Mouse (Mus musculus): Measurements from ENCODE around the gene Oxnad1. TPM values are rescaled to one million over a fixed set of nuclear protein-coding genes. Genes with fewer than 3 reads are reported as not detected.

Gene Oxnad1
- total and polyA plus RNA-seq, 3 experiments: 13.0 to 53.5 (median 28.3) TPM

DNA sequence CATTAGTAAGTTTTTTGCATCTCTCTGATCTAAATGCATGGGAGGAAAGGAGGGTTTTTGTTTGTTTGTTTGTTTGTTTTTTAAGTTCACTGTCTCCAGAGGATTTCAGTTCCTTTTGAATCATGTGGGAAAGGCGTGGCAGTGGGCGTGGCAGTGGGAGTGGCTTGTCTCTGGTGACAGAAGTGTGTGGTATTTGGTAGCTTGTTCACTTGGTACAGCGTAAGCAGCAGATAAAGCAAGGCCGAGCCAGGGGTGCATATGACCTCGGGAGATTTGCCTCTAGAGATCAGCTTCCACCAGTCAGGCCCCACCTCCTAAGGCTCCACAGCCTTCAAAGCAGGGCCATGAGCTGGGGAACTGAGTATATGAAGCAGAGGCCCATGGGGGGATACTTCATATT lies 31.3 kb upstream of the Oxnad1 start:
- Histone ChIP-seq H3K36me3 (replicated peaks) (no peaks in the 10 kb centered on the region), H3K9me3 (replicated peaks) (no peaks in the 10 kb centered on the region), H3K4me3 (ENCODE audit: low read depth, low read length) (no peak overlapping the region), H3K27me3 (ENCODE audit: insufficient read depth, low read length) (peaks cover 28% of the 10 kb centered on the region), H3K4me1 (ENCODE audit: insufficient read depth, low read depth, low read length) (no peaks in the 10 kb centered on the region; the same call in 1 of the 2 replicates)
- DNase-seq (ENCODE audit: low spot score) (no peak), ATAC-seq (ENCODE audit: extremely low read depth, insufficient number of reproducible peaks, low FRiP score, poor library complexity, severe bottlenecking) (no peak)
- TF ChIP-seq POLR2AphosphoS5 (IDR thresholded peaks at IDR 0.05; ENCODE audit: insufficient replicate concordance, low read depth, low read length) (no peak), TAL1 (conservative IDR thresholded peaks at IDR 0.05; ENCODE audit: low read depth, low read length) (no peak), GATA1 (IDR thresholded peaks at IDR 0.05; ENCODE audit: borderline replicate concordance, low read length) (no peak), CTCF (IDR thresholded peaks at IDR 0.05; ENCODE audit: low read depth, low read length) (no peak), GATA2 (IDR thresholded peaks at IDR 0.05; ENCODE audit: borderline replicate concordance, low read depth, low read length) (no peak)

DNA sequence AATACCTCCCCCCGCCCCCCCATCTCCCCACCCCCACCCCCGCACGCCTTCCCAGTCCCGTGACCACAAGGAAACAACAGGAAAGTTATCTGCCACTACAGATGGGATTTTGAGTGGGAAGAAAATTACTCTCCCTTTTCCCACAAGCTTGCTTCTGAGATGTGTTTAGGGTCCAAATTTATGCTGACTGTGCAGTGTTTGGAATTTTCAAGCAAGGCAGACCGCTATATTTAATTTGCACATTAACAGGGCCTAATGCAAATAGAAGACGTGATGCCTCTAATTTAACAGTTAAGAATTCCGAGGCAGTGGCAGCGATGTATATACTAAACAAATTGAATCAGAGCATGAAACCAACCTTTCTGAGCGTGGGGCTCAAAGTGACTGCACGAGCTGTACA lies 30.4 kb upstream of the Oxnad1 start:
- no peak for DNase-seq (ENCODE audit: low spot score)
- Histone ChIP-seq H3K27me3 (ENCODE audit: insufficient read depth, low read length) (peaks cover 25% of the 10 kb centered on the region), H3K4me1 (ENCODE audit: insufficient read depth, low read depth, low read length) (no peaks in the 10 kb centered on the region; the same call in 1 of the 2 replicates), H3K36me3 (replicated peaks) (no peaks in the 10 kb centered on the region), H3K4me3 (ENCODE audit: low read depth, low read length) (no peak overlapping the region), H3K9me3 (replicated peaks) (no peaks in the 10 kb centered on the region)
- TF ChIP-seq POLR2AphosphoS5 (IDR thresholded peaks at IDR 0.05; ENCODE audit: insufficient replicate concordance, low read depth, low read length): no peak
- TF ChIP-seq CTCF (IDR thresholded peaks at IDR 0.05; ENCODE audit: low read depth, low read length): no peak
- no peak for TF ChIP-seq GATA1 (IDR thresholded peaks at IDR 0.05; ENCODE audit: borderline replicate concordance, low read length)
- TF ChIP-seq TAL1 (conservative IDR thresholded peaks at IDR 0.05; ENCODE audit: low read depth, low read length): no peak
- TF ChIP-seq GATA2 (IDR thresholded peaks at IDR 0.05; ENCODE audit: borderline replicate concordance, low read depth, low read length): no peak
- ATAC-seq (ENCODE audit: extremely low read depth, insufficient number of reproducible peaks, low FRiP score, poor library complexity, severe bottlenecking): no peak

DNA sequence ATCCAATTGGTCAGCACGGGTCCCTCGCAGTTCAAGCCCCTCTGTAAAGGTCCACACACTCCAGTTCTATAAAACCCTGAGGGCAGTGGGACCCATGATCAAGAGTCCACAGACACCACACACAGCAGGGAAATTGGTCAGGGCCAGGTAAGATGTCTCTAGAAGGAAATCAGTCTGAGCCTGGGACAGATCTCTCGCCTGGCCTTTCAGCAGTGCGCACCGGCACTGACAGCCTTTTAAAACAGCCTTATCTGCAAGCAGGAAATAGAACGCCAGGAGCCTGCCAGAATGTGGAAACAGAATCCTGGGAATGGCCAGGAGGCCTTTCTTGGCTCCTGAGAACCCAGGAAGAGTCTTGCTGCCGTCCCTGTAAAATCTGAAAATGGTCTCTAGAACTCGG lies 29.4 kb upstream of the Oxnad1 start:
- Histone ChIP-seq H3K4me1 (ENCODE audit: insufficient read depth, low read depth, low read length) (no peaks in the 10 kb centered on the region; the same call in 1 of the 2 replicates), H3K9me3 (replicated peaks) (no peaks in the 10 kb centered on the region), H3K27me3 (ENCODE audit: insufficient read depth, low read length) (peaks cover 18% of the 10 kb centered on the region), H3K4me3 (ENCODE audit: low read depth, low read length) (no peak overlapping the region), H3K36me3 (replicated peaks) (no peaks in the 10 kb centered on the region)
- TF ChIP-seq POLR2AphosphoS5 (IDR thresholded peaks at IDR 0.05; ENCODE audit: insufficient replicate concordance, low read depth, low read length) (no peak), TAL1 (conservative IDR thresholded peaks at IDR 0.05; ENCODE audit: low read depth, low read length) (no peak), CTCF (IDR thresholded peaks at IDR 0.05; ENCODE audit: low read depth, low read length) (no peak), GATA2 (IDR thresholded peaks at IDR 0.05; ENCODE audit: borderline replicate concordance, low read depth, low read length) (no peak), GATA1 (IDR thresholded peaks at IDR 0.05; ENCODE audit: borderline replicate concordance, low read length) (no peak)
- no peak for ATAC-seq (ENCODE audit: extremely low read depth, insufficient number of reproducible peaks, low FRiP score, poor library complexity, severe bottlenecking)
- DNase-seq (ENCODE audit: low spot score): no peak

DNA sequence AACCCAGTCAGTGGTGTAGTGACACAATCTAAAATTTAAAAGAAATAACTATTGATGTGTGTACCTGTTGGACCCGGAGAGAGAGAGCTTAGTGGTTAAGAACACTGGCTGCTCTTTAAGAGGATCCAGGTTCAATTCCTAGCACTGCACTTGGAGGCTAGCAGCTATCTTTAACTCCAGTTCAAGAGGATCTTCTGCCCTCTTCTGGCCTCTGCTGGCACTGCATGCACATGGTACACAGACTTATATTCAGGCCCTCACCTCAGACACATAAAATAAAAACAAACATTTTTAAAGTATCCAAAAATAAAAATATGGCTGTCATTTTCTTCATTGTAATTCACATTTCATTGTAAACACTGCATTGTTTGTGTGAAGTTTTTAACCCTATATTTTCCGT lies 28.5 kb upstream of the Oxnad1 start:
- Histone ChIP-seq H3K36me3 (replicated peaks) (no peaks in the 10 kb centered on the region), H3K9me3 (replicated peaks) (no peaks in the 10 kb centered on the region), H3K4me1 (ENCODE audit: insufficient read depth, low read depth, low read length) (no peaks in the 10 kb centered on the region; the same call in 1 of the 2 replicates), H3K27me3 (ENCODE audit: insufficient read depth, low read length) (peaks cover 23% of the 10 kb centered on the region), H3K4me3 (ENCODE audit: low read depth, low read length) (no peak overlapping the region)
- DNase-seq (ENCODE audit: low spot score) (no peak), ATAC-seq (ENCODE audit: extremely low read depth, insufficient number of reproducible peaks, low FRiP score, poor library complexity, severe bottlenecking) (no peak)
- TF ChIP-seq CTCF (IDR thresholded peaks at IDR 0.05; ENCODE audit: low read depth, low read length) (no peak), GATA1 (IDR thresholded peaks at IDR 0.05; ENCODE audit: borderline replicate concordance, low read length) (no peak), GATA2 (IDR thresholded peaks at IDR 0.05; ENCODE audit: borderline replicate concordance, low read depth, low read length) (no peak), TAL1 (conservative IDR thresholded peaks at IDR 0.05; ENCODE audit: low read depth, low read length) (no peak), POLR2AphosphoS5 (IDR thresholded peaks at IDR 0.05; ENCODE audit: insufficient replicate concordance, low read depth, low read length) (no peak)

DNA sequence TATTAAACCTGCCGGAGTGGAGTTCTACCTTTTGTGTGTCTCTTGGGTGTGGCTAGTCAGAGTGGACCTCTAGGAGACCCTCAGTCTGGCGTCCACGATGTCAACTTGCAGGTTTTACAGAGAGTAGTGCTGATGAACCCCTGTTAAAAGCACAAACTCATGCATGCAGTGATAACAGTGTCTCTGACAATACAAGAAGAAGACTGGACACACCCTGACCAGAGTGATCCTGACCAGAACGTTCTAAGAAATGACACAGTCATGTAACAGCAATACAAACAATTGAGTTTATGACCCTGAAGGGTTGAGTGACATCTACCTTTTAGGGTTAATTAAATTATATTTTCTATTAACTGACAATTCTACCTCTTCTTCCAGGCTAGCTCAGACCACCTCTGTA lies 27.5 kb upstream of the Oxnad1 start:
- Histone ChIP-seq H3K36me3 (replicated peaks) (no peaks in the 10 kb centered on the region), H3K9me3 (replicated peaks) (no peaks in the 10 kb centered on the region), H3K4me1 (ENCODE audit: insufficient read depth, low read depth, low read length) (no peaks in the 10 kb centered on the region; the same call in 1 of the 2 replicates), H3K27me3 (ENCODE audit: insufficient read depth, low read length) (peaks cover 16% of the 10 kb centered on the region), H3K4me3 (ENCODE audit: low read depth, low read length) (no peak overlapping the region)
- no peak for ATAC-seq (ENCODE audit: extremely low read depth, insufficient number of reproducible peaks, low FRiP score, poor library complexity, severe bottlenecking)
- DNase-seq (ENCODE audit: low spot score): no peak
- TF ChIP-seq CTCF (IDR thresholded peaks at IDR 0.05; ENCODE audit: low read depth, low read length) (no peak), TAL1 (conservative IDR thresholded peaks at IDR 0.05; ENCODE audit: low read depth, low read length) (no peak), GATA2 (IDR thresholded peaks at IDR 0.05; ENCODE audit: borderline replicate concordance, low read depth, low read length) (no peak)

DNA sequence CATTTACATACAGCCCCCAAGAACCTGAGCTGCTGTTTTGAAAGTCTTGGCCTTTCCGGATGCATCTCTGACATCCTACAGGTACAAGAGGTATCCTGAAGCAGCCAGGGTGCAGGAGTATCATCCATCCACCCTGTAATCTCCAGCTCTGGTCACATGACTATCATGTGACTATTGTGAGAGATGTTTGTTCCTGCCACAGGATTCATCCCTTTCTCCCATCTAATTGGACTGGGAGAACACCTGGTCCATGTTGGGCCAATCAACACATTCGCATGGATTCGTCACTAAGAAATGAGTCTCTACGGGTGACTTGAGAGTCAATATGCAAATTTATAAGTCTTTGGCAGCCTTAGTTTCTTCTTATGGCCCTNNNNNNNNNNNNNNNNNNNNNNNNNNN lies 23.8 kb upstream of the Oxnad1 start:
- no peak for ATAC-seq (ENCODE audit: extremely low read depth, insufficient number of reproducible peaks, low FRiP score, poor library complexity, severe bottlenecking)
- Histone ChIP-seq H3K4me3 (ENCODE audit: low read depth, low read length) (no peak overlapping the region), H3K36me3 (replicated peaks) (no peaks in the 10 kb centered on the region), H3K27me3 (ENCODE audit: insufficient read depth, low read length) (peaks cover 27% of the 10 kb centered on the region), H3K9me3 (replicated peaks) (no peaks in the 10 kb centered on the region), H3K4me1 (ENCODE audit: insufficient read depth, low read depth, low read length) (peaks cover 5% of the 10 kb centered on the region)
- no peak for DNase-seq (ENCODE audit: low spot score)
- TF ChIP-seq TAL1 (conservative IDR thresholded peaks at IDR 0.05; ENCODE audit: low read depth, low read length) (no peak), CTCF (IDR thresholded peaks at IDR 0.05; ENCODE audit: low read depth, low read length) (no peak), GATA2 (IDR thresholded peaks at IDR 0.05; ENCODE audit: borderline replicate concordance, low read depth, low read length) (no peak), POLR2AphosphoS5 (IDR thresholded peaks at IDR 0.05; ENCODE audit: insufficient replicate concordance, low read depth, low read length) (no peak), GATA1 (IDR thresholded peaks at IDR 0.05; ENCODE audit: borderline replicate concordance, low read length) (no peak)
